Mouse (Mus musculus): ENCODE data around the gene Ptch1. TPM values are rescaled to one million over a fixed set of nuclear protein-coding genes. Genes with fewer than 3 reads are reported as not detected.

Gene Ptch1
- total RNA-seq (2021): 10 to 100 TPM; 80.5 to 82.9 TPM
- long read RNA-seq, experiment 1, partial matches to known transcripts: 4 of 23 reads
- long read RNA-seq, experiment 1, other reads (novel, unspliced or antisense): 19 of 23 reads
- long read RNA-seq, experiment 2, partial matches to known transcripts: 9 of 36 reads
- long read RNA-seq, experiment 2, other reads (novel, unspliced or antisense): 27 of 36 reads

DNA sequence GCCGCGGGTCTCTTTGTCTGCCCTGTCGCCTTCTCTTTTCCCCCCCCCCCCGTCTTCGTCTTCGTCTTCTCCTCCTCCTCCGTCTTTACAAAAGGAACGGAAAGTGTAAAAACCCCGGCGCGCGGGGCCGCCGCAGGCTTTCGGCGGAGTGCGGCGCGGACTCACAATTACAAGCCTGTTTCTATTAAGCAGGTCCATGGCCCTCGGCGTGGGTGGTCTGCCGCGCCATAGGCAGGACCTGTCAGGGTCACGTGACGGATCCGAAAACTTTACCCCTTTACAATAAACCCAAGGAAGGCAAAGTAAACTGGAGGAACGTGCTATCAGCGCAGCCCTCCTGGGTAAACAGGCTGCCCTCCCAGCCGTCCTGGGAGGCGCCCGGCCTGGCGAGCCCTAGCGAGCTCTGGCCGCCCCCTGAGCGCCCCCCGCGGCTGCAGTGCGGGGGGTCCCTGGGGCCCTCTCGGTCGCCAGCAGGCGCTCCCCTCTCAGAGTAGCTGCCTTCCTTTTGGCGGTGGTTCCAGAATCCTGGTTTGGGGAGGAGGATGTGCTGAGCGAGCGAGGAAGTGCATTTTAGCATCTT, at the start of gene Ptch1:
Gene Ptch1, minus strand, starts transcription at position 343 of the 580 bp plus-strand sequence.
- no peak for DNase-seq (ENCODE audit: low spot score in 2 of 2)

DNA sequence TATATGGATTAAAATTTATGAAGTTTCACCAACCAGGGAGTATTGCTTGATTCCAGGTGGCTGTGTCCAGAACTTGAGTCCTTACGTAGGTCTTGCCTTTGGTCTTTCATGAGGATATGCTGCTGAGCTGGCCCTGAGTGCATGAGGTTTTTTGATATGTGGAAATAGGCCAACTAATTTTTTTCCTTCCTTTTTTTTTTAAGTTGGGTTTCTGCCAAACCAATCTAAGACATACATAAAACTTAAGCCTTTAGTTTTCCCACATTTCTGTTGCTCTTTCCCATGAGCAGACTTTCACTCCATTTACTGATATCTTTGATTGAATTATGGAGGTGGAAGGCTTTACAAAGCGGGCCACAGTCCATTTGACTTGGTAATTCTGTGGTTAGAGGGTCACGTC, 47.9 kb upstream of the Ptch1 start:
- no peak for DNase-seq (ENCODE audit: low spot score in 2 of 2)

DNA sequence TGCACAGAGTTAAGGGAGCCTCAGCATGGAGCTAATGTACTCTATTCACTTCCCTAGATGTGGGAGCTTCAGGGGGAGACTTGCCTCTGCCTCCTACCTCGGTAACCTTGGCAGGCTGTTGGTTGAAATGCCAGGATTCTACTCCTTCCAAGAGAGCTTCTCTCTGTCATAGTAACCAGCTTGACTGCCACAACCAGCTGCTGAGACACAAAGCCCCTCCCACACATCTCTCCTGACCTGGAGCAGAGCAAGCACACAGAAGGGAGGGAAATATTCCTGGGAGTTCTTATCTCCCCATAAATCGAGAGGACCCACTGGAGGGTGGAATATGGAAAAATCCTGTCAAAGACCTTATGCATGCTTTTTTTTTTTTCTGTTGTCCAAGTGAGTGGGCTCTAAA, 39.8 kb upstream of the Ptch1 start:
- no peak for DNase-seq (ENCODE audit: low spot score in 2 of 2)

DNA sequence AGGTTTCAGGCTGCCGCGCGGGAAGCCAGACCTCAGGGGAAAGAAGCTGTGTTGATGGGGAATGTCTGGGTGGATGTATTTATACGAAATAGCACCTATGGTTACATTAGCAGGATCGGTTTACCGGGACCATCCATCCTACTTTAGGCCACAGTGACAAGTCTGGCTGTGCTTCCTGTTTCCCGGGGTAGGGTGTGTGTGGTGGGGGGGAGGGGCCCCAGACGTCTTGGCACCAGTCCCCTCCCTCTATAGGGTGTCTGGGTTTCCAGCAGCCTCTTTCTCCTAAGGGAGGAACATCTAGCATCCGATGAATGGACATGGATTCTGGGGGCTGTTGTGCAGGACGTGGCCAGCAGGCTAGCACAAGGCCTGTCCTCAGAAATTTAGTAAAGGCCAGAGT, 36.3 kb upstream of the Ptch1 start:
- DNase-seq (ENCODE audit: low spot score in 2 of 2): no peak

DNA sequence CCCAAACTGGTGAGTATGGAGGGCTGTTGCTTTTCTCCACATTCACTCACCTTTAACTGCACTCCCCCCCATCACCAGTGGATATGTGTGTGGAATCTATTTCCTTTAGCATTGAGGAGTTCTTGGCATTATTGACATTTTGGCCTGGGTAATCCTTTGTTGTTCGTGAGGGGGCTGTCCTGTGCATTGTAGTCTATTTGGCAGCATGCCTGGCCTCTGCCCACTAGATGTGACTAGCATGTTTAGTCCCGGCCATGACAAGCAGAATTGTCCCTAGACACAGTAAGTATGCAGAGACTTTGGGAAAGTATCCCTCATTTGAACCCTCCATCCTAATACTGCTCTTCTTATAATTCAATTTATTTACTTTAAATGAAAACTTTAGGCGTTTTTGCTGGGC, 24.2 kb upstream of the Ptch1 start:
- no peak for DNase-seq (ENCODE audit: low spot score in 2 of 2)

DNA sequence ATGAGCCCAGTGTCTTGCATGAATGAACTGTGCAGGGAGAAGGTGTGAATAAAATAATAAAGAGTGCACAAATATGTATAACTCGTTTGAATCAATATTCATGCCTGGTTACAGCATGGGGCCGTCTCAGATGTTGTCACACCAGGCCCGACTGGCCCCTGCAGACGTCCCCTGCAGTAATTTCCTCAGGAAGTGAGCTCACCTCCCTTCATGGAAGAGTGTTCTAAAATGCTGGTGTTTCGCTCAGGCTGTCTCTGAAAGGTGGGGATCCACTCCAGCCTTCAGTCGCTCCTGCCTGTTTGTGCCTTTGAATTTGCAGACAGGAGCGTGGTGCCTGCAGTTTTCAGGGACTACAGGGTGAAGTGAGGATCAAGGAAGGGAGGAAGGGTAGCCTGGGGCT, 22.5 kb upstream of the Ptch1 start:
- no peak for DNase-seq (ENCODE audit: low spot score in 2 of 2)

DNA sequence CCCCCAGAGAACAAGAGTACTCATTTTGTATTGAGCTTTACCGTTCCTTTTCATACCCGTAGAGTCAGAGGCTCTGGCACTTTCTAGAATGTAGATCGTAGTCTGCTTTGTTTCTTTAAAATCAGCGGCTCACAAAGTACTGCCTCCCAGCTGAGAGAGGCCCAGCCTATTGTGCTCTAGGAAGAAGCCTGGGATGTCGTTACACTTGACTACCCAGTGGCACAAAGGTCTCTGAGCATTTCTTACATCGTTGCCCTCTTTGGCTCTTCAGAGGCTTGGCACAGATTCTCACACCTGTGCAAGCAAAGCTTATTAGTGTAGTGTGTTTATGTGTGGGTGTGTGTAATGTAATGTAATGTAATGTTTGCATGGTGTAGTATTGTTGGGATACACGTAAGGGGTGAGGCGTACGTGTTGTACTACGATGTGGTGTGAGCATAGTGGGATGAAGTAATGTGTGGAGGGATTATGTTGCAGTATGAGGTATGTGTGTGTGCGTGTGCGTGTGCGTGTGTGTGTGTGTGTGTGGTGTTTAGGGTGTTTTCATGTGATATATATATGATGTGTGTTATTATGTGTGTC, 20.2 kb upstream of the Ptch1 start:
- no peak for DNase-seq (ENCODE audit: low spot score in 2 of 2)

DNA sequence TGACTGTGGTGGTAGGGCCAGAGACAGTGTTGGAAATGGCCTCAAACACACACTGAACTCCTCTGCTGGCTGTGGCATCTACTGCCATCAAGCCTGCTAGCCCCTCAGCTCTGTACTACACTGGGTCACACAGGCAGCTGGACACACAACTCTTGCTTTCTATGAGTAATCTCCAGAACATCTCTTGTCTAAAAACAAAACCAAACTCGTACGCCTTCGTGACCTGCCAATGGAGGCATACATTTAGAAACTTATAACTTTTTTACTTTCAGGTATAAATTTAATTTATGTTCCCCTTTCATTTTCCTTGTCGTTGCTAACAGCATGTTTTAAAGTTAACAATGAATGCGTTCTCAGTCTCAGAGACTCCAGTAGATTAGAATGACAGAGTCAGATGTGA, 19.4 kb upstream of the Ptch1 start:
- DNase-seq (ENCODE audit: low spot score in 2 of 2): no peak

DNA sequence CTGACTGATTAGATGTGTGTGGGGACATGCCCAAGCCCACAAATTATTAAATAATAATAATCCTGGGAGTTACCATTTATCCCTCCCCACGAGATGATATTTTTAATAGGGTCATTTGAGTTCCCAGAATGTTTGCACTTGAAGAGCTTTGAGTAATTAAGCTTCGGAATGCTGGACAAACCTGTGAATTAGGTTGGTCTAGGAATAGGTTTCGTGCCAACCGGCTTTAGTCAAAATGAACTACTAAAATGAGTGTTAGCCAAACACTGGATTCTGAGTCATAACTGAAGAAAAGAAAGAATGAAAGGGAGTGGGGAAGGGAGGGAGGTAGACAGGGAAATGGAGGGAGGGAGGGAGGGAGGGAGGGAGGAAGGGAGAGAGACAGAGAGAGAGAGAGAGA, 1.2 kb upstream of the Ptch1 start:
- DNase-seq (ENCODE audit: low spot score in 2 of 2): no peak

DNA sequence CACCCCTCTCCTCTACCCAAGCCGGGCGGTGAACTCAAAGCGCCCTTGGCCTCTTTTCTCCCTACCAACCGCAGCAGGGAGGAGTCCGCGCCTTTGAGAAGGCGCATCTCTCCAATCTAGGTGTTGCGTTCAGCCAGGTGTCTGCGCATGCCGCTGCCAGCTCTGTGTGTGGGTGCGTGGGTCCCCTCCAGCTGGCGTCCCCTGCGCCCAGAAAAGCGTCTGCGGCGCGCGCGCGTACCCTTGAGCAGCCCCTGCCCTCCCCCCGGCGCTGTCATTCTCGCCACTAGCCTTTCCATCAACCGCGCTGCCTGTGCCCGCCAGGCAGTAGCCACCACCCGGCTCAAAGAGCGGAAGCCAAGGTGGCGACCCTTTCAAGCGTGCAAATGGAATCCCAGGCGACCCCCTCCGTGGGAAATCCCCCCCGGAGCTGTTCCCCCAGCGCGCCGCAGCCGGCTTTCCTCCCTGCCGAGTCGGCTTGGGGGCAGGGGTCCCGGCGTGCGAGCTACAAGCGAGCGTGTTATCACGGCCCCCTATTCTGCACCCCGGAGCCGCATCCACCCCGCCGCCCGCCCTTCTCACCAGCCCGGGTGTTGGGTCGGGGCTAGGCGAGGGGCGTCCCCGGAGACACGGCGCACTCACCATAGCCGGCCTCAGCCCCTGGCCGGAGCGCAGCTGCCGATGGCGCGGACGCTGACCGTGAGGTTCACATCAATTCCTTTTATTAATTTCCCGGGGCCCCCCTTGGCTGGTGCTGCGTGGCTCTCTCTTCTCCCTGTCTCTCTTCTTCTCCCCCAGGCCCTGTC, 744 bp downstream of the Ptch1 start:
- DNase-seq (ENCODE audit: low spot score in 2 of 2): no peak

DNA sequence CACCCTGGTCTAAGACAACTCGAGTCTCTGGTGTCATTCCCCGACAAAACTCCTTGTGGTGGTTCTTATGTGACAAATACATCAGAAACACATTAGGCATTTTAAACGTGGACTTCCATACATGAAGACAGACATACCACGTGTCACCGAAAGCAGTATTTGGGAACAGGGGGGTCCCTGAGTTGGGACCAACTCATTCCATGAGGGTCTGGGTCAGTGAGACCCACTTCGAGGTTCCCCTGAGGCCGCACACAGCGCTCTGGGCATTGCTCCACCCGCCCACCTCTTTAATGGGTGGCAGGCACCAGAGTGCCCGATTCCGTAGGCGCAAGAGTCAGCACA, 1.3 kb downstream of the Ptch1 start:
- no peak for DNase-seq (ENCODE audit: low spot score in 2 of 2)

DNA sequence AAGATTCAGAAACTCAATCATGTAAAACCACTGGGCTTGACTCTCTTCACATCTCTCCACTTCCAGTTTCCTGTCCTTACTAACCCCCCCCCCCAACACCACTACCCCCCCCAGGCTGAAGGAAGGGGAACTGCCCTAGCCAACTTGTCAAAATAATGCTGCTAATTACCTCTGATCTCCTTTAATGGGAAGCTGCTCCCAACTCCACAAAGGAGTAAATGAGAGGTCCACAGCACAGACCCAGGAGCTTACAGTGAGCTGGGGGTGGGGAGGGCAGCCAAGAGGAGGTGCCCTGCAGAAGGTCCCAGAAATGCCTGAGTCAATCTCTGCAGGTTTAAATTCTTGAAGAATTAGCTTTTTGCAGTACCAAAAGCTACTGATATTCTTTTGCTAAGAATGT, 2.9 kb downstream of the Ptch1 start:
- DNase-seq (ENCODE audit: low spot score in 2 of 2): no peak

DNA sequence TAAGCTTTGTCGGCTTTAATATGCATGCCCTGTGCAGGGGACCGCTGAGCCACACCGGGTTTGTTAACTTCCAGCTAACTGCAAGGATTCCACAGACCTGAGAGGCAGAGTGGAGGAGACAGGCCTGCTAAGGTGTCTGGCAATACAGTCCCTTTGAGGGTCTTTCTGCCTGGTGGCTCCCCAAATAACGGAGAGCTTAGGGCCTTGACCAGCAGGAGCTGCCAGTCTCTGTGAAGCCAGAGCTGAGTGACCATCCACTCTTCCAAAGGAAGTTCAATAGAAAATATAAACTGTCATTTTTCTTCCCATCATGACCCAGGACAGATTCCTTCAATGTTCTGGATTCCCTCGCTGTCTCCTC, 4.0 kb downstream of the Ptch1 start:
- DNase-seq (ENCODE audit: low spot score in 2 of 2): no peak

DNA sequence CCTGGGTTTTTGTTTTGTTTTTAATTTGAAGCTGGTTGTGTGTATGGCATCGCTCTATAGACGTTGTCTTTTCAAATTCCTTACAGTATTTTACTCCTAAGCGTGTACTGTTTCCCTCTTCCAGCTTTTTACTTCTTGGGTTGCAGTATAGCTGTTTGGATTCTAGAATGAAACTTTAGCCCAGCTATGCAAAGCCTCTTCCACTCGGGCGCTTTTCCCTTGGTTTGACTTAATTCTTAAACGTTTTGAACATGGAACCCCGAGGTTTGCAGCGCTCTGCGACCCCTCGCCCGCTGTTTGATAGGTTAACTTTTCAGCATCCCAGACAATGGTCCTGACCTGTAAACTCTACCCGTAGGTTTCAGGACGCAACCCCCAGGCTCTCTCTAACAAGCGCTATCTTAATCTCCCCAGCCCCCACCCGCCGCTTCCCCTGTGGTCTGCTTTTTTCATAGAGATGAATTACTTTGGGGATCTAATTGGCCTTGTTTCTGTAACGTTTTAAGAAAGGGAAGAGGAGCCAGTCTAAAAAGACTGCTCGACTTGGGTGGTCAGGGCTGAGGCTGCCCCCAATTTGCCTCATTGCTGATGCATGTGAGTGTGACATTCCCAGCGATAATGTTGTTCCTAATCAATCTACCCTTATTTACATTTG, 4.5 kb downstream of the Ptch1 start:
- no peak for DNase-seq (ENCODE audit: low spot score in 2 of 2)

DNA sequence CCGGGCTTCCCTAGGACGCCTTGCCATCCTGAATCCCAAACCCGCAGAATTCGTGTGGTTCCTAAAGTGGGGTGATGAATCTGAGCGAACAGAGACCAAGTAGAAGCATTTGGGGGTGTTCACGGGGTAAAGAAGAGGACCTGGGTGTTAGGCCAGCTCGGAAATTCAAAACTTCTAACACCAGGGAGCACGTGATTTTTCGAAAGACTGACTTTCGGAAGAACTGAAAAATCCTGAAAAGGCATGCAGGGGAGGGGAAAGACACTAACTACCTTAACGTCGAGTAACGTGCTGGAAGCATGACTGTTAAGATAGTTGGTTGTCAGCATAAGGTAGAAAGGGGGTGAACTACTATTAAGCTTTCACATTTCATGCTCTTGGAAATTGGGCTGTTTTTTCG, 5.1 kb downstream of the Ptch1 start:
- DNase-seq (ENCODE audit: low spot score in 2 of 2): no peak

DNA sequence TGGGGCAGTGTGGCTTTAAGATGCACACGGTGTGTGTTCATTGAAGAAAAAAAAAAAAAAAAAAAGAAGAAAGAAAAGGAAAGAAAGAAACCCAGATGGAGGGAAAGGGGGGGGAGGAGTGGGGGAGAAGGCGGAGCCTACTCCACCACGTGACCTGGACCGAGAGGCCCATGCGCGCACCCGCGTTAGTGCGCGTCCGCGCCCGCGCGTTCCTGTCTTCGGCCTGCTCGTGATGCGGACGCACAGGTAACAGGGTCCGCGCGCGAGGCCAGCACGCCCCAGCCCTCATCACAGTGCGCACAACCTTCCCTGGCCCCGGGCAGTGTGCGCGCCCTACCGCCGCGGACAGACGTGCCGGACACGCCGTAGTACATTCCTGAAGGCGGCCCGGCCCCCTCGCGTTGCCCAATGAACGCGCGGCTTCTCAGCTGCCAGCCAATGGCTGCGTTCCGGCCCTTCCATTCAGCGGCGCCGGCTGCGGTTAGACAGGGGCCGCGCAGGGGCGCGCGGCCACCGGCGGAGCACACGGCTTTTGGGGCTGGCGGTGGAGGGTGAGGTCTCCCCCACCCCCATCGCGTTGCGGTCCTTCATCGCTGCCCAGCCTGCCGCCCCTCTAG, 5.6 kb downstream of the Ptch1 start:
- peak; percentile 83 to 88 for DNase-seq (ENCODE audit: low spot score in 2 of 2)

DNA sequence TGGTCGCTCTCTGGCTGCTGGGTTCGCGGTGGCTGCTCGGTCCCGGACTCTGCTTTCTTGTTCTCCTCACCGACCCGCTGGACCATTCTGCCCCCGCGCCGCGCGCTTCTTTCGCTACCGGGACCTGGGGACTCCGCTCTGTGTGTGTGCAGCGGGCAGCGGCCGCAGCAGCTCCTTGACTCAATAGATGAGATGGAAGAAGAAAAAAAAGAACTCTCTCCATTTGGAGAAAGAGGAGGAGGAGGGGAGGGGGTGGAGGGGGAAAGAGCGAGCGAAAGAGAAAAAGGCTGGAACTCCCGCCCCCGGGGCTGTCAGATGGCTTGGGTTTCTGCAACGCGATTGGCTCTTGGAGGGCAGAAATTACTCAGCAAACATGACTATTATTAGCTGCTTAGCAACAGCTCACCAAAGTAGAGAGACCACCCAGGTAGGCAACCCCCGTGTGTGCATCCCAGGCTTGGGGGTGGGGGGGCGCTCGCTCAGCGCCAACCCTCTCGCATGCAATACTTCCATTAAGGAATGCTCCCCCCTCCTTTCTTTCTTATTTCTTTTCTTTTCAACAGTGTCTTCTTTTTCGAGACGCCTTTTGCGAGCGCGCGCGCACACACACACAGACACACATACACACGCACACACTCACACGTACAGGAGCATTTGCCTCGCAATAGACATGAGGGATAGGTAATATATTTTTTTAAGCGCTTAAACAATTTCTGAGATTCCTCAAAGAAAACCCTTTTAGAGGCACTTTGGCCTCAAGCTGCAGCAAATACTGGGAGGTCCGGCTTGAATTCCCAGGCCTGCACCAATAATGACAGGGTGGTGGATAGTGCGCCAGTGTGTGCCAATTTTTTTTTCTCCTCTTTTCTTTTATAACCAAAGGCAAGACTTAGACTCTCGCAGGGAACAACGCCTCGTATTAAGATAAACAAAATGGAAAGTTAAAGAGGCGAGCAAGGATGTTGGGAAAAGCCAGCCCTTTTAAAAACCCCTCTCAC, 7.1 kb downstream of the Ptch1 start:
- peak; percentile 55 to 66 for DNase-seq (ENCODE audit: low spot score in 2 of 2)

DNA sequence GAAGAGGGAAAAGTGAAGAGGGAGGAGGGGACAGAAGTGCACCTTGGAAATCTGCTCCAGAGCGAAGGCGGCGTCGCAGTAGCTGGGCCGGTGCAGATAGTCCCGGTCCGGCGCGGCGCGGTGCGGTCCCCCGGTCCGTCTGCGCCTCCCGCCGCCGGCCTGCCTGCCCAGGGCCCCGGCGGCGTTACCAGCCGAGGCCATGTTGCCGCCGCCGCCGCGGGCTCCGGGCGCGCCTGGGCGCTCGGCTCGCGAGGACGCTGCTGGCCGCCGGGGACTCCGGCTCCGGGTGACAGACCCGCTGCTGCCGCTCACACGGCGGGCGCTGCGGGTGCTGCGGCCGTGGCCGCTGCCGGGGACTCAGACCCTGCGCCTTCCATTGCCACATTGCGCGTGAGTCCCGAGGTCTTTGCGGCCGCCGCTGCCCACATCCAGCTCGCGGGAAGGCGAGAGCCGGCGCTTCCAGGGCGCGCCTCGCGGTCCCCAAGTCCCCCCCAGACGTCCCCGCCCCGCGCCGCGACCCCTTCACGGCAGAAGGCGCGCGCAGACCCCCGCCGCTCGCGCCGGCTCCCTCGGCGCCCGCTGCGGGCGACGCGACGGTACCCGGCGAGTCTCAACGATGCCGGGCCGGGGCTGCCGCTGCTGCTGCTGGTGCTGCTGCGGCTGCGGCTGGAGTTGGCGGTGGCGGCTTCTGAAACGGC, 7.9 kb downstream of the Ptch1 start:
- peak in 1 of 2 experiments; percentile 24 for DNase-seq (ENCODE audit: low spot score in 2 of 2)

DNA sequence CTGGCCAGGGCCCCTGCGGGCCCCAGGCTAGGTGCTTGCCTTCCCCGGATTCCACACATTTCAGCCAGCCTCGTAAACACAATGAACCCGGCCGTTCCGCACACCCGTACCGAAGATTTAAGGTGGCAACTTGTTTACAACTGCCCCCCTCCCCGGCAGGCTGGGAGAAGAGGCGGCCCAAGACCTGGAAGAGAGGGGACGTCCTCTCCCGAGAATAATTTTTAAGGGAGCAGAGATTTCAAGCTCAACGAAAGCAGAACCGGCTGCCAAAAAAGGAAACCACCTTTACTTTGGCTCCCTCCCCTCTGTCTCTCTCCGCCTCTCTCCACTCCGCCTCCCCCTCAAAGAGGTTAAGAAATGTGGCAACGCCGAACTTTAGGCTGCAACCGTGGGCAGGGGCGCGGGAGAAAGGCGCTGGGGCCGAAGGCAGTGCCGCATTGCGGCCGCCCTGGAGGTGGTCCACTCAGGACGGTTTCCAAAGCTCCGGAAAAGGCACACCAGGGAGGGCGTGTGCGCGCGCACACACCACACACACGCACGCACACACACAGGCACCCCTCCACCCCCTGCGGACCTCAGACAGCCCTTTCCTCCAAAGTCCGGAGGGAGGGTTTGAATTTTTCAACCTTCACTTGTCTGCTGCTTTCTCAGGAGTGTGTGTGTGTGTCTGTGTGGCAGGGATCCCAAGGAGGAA, 8.6 kb downstream of the Ptch1 start:
- DNase-seq (ENCODE audit: low spot score in 2 of 2): peak; percentile 31 to 64

Data from adrenal gland, postnatal 4 days (tissue).